Mouse (Mus musculus) stomach, postnatal 0 days (tissue): ENCODE results near the gene Cryaa.

ENCODE experiments used
- CTCF ChIP-seq: IDR thresholded peaks from 2 replicates; pipeline ENCODE4 v1.5.1; 2016; ENCODE audit warnings: antibody characterized with exemption, low read depth, mild to moderate bottlenecking, moderate library complexity
- EP300 ChIP-seq: optimal IDR thresholded peaks from 2 replicates; pipeline ENCODE3; 2016; ENCODE audit warnings: antibody characterized with exemption

- no peak for TF ChIP-seq CTCF
- TF ChIP-seq EP300: no peak
Measured at GRCm38 (mm10) chr17:31709121-31709741, 31.6 kb downstream of the Cryaa start.
